Mouse (Mus musculus): ENCODE results near the gene Cep164. TPM values are rescaled to one million over a fixed set of nuclear protein-coding genes. Genes with fewer than 3 reads are reported as not detected.

The Cep164 gene
- 24.3 and 30.8 TPM in 2 replicates for polyA plus RNA-seq (2014; fragmentation: Nextera tagmentation; extraction: Ambion mirVana)

GRCm38 (mm10) chr9:45828291-45828963 is at the start of gene Cep164:
Cep164 (minus strand) TSS chr9:45828691.
- H3K36me3 ChIP-seq (ENCODE audit: control insufficient read depth, insufficient read depth, low read length): 0 out of 2 replicates have a peak, but pooled peaks cover 3% of the 10 kb centered on the region
- H3K4me2 ChIP-seq (replicated peaks; ENCODE audit: low read depth, low read length): peak within 1 kb of the TSS; percentile 89
- H3K9ac ChIP-seq (ENCODE audit: low read depth, low read length): peak within 1 kb of the TSS; percentile 72
- WGBS: under 1% methylated on average over 31 of the region's 31 CpGs
- peak; percentile 96 for ATAC-seq (ENCODE audit: low FRiP score, low TSS enrichment)
- no peaks in the 10 kb centered on the region for H3K27me3 ChIP-seq (ENCODE audit: control insufficient read depth, insufficient read depth, low read length)
- peak within 1 kb of the TSS; percentile 67 for H3K27ac ChIP-seq (ENCODE audit: low read depth, low read length)
- peak within 1 kb of the TSS; percentile 84 for H3K4me3 ChIP-seq (ENCODE audit: low read length)
- peaks cover 6% of the 10 kb centered on the region; the same call in 1 of the 2 replicates for H3K9me3 ChIP-seq (ENCODE audit: control insufficient read depth, low read length)
- H3K4me1 ChIP-seq (ENCODE audit: control insufficient read depth, insufficient read depth, low read length): peaks cover 7% of the 10 kb centered on the region; the same call in 1 of the 2 replicates

DNA sequence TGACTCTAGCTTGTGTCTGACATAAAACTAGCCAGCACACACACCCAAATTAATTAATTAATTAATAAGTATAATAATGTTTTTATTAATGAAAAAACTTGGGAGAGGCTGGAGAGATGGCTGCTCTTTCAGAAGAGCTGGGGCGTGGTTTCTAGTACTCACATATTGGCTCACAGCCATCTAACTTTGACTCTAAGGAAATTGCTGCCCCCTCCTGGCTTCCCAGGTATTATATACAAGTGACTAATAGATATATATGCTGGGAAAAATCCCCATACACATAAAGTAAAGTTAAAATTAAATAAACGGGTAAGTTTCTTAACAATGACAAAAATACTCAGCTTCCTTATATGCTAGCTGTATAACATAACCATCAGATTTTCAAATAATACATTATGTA is 49.4 kb upstream of the Cep164 start:
- Histone ChIP-seq H3K4me2 (replicated peaks; ENCODE audit: low read depth, low read length) (no peak overlapping the region), H3K9me3 (ENCODE audit: control insufficient read depth, low read length) (no peaks in the 10 kb centered on the region), H3K36me3 (ENCODE audit: control insufficient read depth, insufficient read depth, low read length) (peaks cover 50% of the 10 kb centered on the region; the same call in 1 of the 2 replicates), H3K27me3 (ENCODE audit: control insufficient read depth, insufficient read depth, low read length) (no peaks in the 10 kb centered on the region), H3K4me3 (ENCODE audit: low read length) (no peak overlapping the region), H3K4me1 (ENCODE audit: control insufficient read depth, insufficient read depth, low read length) (no peaks in the 10 kb centered on the region), H3K27ac (ENCODE audit: low read depth, low read length) (no peak overlapping the region), H3K9ac (ENCODE audit: low read depth, low read length) (no peak overlapping the region)
- WGBS: 84% methylated on average over 2 of the region's 2 CpGs
- no peak for ATAC-seq (ENCODE audit: low FRiP score, low TSS enrichment)

DNA sequence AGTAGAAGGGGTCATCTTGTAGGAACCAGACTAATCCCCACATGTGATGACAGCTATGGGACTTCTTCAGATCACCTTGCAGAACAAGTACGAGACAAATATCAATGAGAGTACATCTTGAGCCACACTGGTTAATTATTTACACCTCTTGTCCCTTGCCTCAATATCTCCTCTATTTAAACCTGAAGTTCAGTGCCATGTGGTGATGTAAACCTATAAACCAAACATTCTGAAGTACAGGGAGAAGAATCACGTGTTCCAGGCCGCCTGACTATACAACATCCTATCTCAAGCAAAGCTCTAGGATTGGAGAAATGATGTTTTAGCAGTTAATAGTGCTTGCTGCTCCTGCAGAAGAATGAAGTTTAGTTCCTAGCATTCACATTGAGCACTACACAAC is 41.8 kb upstream of the Cep164 start:
- WGBS: 88% methylated on average over 3 of the region's 3 CpGs
- Histone ChIP-seq H3K9ac (ENCODE audit: low read depth, low read length) (no peak overlapping the region), H3K4me1 (ENCODE audit: control insufficient read depth, insufficient read depth, low read length) (no peaks in the 10 kb centered on the region), H3K27me3 (ENCODE audit: control insufficient read depth, insufficient read depth, low read length) (no peaks in the 10 kb centered on the region), H3K9me3 (ENCODE audit: control insufficient read depth, low read length) (no peaks in the 10 kb centered on the region), H3K4me2 (replicated peaks; ENCODE audit: low read depth, low read length) (no peak overlapping the region), H3K4me3 (ENCODE audit: low read length) (no peak overlapping the region), H3K36me3 (ENCODE audit: control insufficient read depth, insufficient read depth, low read length) (peaks cover 74% of the 10 kb centered on the region), H3K27ac (ENCODE audit: low read depth, low read length) (no peak overlapping the region)
- no peak for ATAC-seq (ENCODE audit: low FRiP score, low TSS enrichment)

DNA sequence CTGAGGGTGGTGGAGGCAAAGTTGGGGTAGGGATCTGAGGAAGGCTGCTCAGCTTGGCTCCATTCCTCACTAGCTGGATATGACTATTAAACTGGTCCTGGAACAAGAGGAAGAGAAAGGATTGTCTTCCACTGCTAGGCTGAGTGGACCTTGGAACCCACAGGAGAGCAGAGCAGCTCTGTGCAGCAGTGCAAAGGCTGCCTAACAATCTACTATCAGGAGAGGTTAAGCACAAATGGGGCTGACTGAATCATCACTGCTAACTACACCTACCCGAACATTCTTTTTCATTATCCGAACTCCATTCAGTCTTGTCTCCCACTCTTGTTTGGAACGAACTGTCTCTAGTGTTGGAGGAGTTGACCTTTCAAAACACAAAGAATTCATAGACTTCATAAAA is 40.7 kb upstream of the Cep164 start:
- Histone ChIP-seq H3K4me3 (ENCODE audit: low read length) (no peak overlapping the region), H3K27ac (ENCODE audit: low read depth, low read length) (no peak overlapping the region), H3K4me1 (ENCODE audit: control insufficient read depth, insufficient read depth, low read length) (no peaks in the 10 kb centered on the region), H3K9ac (ENCODE audit: low read depth, low read length) (no peak overlapping the region), H3K36me3 (ENCODE audit: control insufficient read depth, insufficient read depth, low read length) (peaks cover 78% of the 10 kb centered on the region), H3K27me3 (ENCODE audit: control insufficient read depth, insufficient read depth, low read length) (no peaks in the 10 kb centered on the region), H3K4me2 (replicated peaks; ENCODE audit: low read depth, low read length) (no peak overlapping the region), H3K9me3 (ENCODE audit: control insufficient read depth, low read length) (no peaks in the 10 kb centered on the region)
- WGBS: 98% methylated on average over 3 of the region's 3 CpGs
- no peak for ATAC-seq (ENCODE audit: low FRiP score, low TSS enrichment)

DNA sequence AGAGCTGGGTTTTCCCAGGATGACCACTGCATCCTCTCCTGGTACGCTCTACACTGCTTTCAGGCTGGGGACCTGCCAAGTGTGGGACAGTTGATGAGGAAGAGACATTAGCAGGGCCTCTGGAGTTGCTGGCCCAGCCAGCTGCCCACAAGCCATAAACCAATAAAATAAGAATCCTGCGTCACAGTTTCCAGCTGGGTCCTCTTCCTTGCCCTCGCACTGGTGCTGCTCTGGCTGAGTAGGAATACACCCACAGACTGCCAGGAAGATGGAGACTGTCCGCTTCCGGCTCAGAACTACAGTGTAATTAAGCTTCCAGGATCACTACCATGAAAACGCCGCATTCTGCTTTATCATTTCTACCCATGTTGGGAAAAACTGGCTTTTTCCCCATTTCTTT is 33.3 kb upstream of the Cep164 start:
- ATAC-seq (ENCODE audit: low FRiP score, low TSS enrichment): no peak
- WGBS: 72% methylated on average over 7 of the region's 7 CpGs
- Histone ChIP-seq H3K4me2 (replicated peaks; ENCODE audit: low read depth, low read length) (no peak overlapping the region), H3K4me3 (ENCODE audit: low read length) (no peak overlapping the region), H3K4me1 (ENCODE audit: control insufficient read depth, insufficient read depth, low read length) (no peaks in the 10 kb centered on the region), H3K36me3 (ENCODE audit: control insufficient read depth, insufficient read depth, low read length) (peaks cover 90% of the 10 kb centered on the region), H3K9me3 (ENCODE audit: control insufficient read depth, low read length) (no peaks in the 10 kb centered on the region), H3K27me3 (ENCODE audit: control insufficient read depth, insufficient read depth, low read length) (no peaks in the 10 kb centered on the region), H3K27ac (ENCODE audit: low read depth, low read length) (no peak overlapping the region), H3K9ac (ENCODE audit: low read depth, low read length) (no peak overlapping the region)

- Histone ChIP-seq H3K4me1 (ENCODE audit: control insufficient read depth, insufficient read depth, low read length) (no peaks in the 10 kb centered on the region), H3K36me3 (ENCODE audit: control insufficient read depth, insufficient read depth, low read length) (peaks cover 68% of the 10 kb centered on the region), H3K9ac (ENCODE audit: low read depth, low read length) (no peak overlapping the region), H3K4me2 (replicated peaks; ENCODE audit: low read depth, low read length) (no peak overlapping the region), H3K27ac (ENCODE audit: low read depth, low read length) (no peak overlapping the region), H3K9me3 (ENCODE audit: control insufficient read depth, low read length) (no peaks in the 10 kb centered on the region), H3K27me3 (ENCODE audit: control insufficient read depth, insufficient read depth, low read length) (no peaks in the 10 kb centered on the region), H3K4me3 (ENCODE audit: low read length) (no peak overlapping the region)
- 78% methylated on average over 10 of the region's 10 CpGs for WGBS
- ATAC-seq (ENCODE audit: low FRiP score, low TSS enrichment): peak; percentile 46; the same call in 1 of the 2 replicates
These were observed 30.9 kb upstream of the Cep164 start for GRCm38 (mm10) chr9:45859364-45859763.

DNA sequence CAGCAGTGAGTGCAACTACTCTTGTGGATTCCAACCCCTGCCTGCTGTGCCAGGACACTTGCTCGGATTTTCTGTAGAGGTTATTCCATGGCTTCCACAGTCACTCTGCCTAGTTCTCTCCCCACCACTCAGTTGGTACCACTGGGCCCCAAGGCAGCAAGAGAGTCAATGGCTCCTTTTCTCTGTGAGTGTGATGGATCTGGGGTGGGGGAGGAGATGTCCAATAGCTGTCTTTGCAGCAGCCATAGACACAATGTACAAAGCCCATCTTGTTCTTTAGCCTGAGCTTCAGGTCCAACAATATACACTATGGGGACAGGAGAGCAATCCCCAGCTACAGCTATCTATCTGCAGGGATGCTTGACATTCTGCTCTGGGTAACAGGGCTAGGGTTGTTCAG is 25.6 kb upstream of the Cep164 start:
- no peaks in the 10 kb centered on the region for H3K27me3 ChIP-seq (ENCODE audit: control insufficient read depth, insufficient read depth, low read length)
- no peak overlapping the region for H3K4me2 ChIP-seq (replicated peaks; ENCODE audit: low read depth, low read length)
- no peak overlapping the region for H3K4me3 ChIP-seq (ENCODE audit: low read length)
- H3K9me3 ChIP-seq (ENCODE audit: control insufficient read depth, low read length): no peaks in the 10 kb centered on the region
- WGBS: 90% methylated on average over 1 of the region's 1 CpGs
- no peak overlapping the region for H3K9ac ChIP-seq (ENCODE audit: low read depth, low read length)
- H3K27ac ChIP-seq (ENCODE audit: low read depth, low read length): no peak overlapping the region
- peaks cover 27% of the 10 kb centered on the region for H3K36me3 ChIP-seq (ENCODE audit: control insufficient read depth, insufficient read depth, low read length)
- H3K4me1 ChIP-seq (ENCODE audit: control insufficient read depth, insufficient read depth, low read length): peaks cover 12% of the 10 kb centered on the region; the same call in 1 of the 2 replicates
- no peak for ATAC-seq (ENCODE audit: low FRiP score, low TSS enrichment)

DNA sequence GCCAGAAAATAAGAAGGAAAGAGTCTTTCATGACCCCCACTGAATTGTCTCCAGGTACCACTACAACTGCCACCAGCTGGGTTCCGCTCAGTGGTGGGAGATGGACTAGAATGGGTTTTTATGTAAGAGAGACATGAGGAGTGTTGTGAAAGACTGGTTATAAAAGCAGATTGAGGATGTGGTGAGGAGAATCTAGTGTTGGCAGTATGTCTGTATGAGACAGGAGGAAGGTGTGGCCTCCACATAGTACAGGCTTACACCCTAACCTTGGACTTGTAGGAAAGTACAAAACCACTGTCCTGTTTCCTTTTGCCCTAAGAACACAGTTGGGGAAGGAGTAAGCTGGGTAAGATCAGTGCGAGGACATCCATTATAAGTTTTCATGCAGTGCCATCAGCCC is 25.2 kb upstream of the Cep164 start:
- peaks cover 13% of the 10 kb centered on the region; the same call in 1 of the 2 replicates for H3K4me1 ChIP-seq (ENCODE audit: control insufficient read depth, insufficient read depth, low read length)
- ATAC-seq (ENCODE audit: low FRiP score, low TSS enrichment): no peak
- no peak overlapping the region for H3K4me3 ChIP-seq (ENCODE audit: low read length)
- H3K36me3 ChIP-seq (ENCODE audit: control insufficient read depth, insufficient read depth, low read length): peaks cover 24% of the 10 kb centered on the region
- no peaks in the 10 kb centered on the region for H3K27me3 ChIP-seq (ENCODE audit: control insufficient read depth, insufficient read depth, low read length)
- no peak overlapping the region for H3K9ac ChIP-seq (ENCODE audit: low read depth, low read length)
- H3K4me2 ChIP-seq (replicated peaks; ENCODE audit: low read depth, low read length): no peak overlapping the region
- H3K27ac ChIP-seq (ENCODE audit: low read depth, low read length): no peak overlapping the region
- H3K9me3 ChIP-seq (ENCODE audit: control insufficient read depth, low read length): no peaks in the 10 kb centered on the region
- WGBS: 94% methylated on average over 2 of the region's 2 CpGs

- no peak for ATAC-seq (ENCODE audit: low FRiP score, low TSS enrichment)
- Histone ChIP-seq H3K9me3 (ENCODE audit: control insufficient read depth, low read length) (no peaks in the 10 kb centered on the region), H3K4me2 (replicated peaks; ENCODE audit: low read depth, low read length) (no peak overlapping the region), H3K4me3 (ENCODE audit: low read length) (no peak overlapping the region), H3K9ac (ENCODE audit: low read depth, low read length) (no peak overlapping the region), H3K27me3 (ENCODE audit: control insufficient read depth, insufficient read depth, low read length) (no peaks in the 10 kb centered on the region), H3K4me1 (ENCODE audit: control insufficient read depth, insufficient read depth, low read length) (peaks cover 13% of the 10 kb centered on the region; the same call in 1 of the 2 replicates), H3K27ac (ENCODE audit: low read depth, low read length) (no peak overlapping the region), H3K36me3 (ENCODE audit: control insufficient read depth, insufficient read depth, low read length) (peaks cover 6% of the 10 kb centered on the region; the same call in 1 of the 2 replicates)
- 84% methylated on average over 2 of the region's 2 CpGs for WGBS
These were observed 23.3 kb upstream of the Cep164 start for GRCm38 (mm10) chr9:45851776-45852175.

All from kidney, embryonic 14.5 days (tissue).